Mouse (Mus musculus): ENCODE results near the gene 1110057P08Rik. TPM values are rescaled to one million over a fixed set of nuclear protein-coding genes. Genes with fewer than 3 reads are reported as not detected.
"Not testable (repeated sequence)": the region's sequence is repeated elsewhere in the genome, so short reads cannot be mapped to it uniquely, and the experiment has no call there.

The 1110057P08Rik gene
- total RNA-seq (2021) = not detected

DNA sequence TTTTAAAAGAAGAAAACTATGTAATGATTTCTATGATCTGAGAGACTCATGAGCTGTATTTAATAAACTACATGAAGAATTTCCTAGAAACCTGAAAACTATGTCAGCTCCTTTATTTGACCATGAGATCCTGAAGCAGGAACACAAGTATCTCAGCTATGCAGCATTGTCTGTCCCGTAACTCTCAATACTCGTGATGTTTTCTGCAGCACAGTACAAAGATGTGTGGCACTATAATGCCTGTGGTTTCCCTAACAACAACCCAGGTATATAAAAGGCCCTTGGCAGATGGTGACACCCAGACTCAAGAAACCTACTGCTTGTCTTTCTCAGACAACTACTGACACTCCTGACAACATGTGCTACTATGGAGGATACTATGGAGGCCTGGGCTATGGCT, at the start of gene 1110057P08Rik:
Gene 1110057P08Rik, plus strand, starts transcription at position 301 of the 400 bp plus-strand sequence.
- intact Hi-C loops (cut with DNase I) = no loop called here
- DNase-seq (ENCODE audit: extremely low spot score in 1 of 2, low spot score in 2 of 2) = no peak

GRCm38 (mm10) chr16:89140551-89140950, 34.0 kb upstream of the 1110057P08Rik start, which contains the start of gene Gm6358:
Gene Gm6358, plus strand, starts transcription at chr16:89140851.
- DNase-seq (ENCODE audit: extremely low spot score in 1 of 2, low spot score in 2 of 2) = no peak
- intact Hi-C loops (cut with DNase I) = no loop called here

DNA sequence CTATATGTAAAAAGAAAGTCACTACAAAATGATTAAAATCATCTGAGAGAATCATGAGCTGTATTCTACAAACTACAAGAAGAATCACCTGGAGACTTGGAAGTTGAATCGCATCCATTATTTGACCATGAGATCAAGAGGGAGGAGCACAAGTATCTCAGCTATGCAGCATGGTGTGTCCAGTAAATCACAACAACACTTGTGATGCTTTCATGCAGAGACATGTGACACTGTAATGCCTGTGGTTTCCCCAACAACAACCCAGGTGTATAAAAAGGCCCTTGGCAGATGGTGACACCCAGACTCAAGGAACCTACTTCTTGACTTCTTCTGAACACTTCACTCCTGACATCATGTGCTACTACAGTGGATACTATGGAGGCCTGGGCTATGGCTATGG, 23.7 kb upstream of the 1110057P08Rik start, which contains the start of gene Gm10061:
Gene Gm10061, plus strand, starts transcription at position 301 of the 400 bp plus-strand sequence.
- DNase-seq (ENCODE audit: extremely low spot score in 1 of 2, low spot score in 2 of 2) = no peak
- intact Hi-C loops (cut with DNase I) = no loop called here

- intact Hi-C loops (cut with DNase I) = no loop called here
Measured at GRCm38 (mm10) chr16:89157652-89158051, 16.9 kb upstream of the 1110057P08Rik start, which contains the start of gene Gm9789. Gene Gm9789, plus strand, starts transcription at chr16:89157952.

GRCm38 (mm10) chr16:89169190-89169589, 5.3 kb upstream of the 1110057P08Rik start, which contains the start of gene Gm7735:
Gene Gm7735, plus strand, starts transcription at chr16:89169490.
- DNase-seq (ENCODE audit: extremely low spot score in 1 of 2, low spot score in 2 of 2); intact Hi-C loops (cut with DNase I): not testable (repeated sequence)

More at GRCm38 (mm10) chr16:89157652-89158051, 16.9 kb upstream of the 1110057P08Rik start, which contains the start of gene Gm9789:
- DNase-seq (ENCODE audit: extremely low spot score in 1 of 2, low spot score in 2 of 2) = no peak

DNA sequence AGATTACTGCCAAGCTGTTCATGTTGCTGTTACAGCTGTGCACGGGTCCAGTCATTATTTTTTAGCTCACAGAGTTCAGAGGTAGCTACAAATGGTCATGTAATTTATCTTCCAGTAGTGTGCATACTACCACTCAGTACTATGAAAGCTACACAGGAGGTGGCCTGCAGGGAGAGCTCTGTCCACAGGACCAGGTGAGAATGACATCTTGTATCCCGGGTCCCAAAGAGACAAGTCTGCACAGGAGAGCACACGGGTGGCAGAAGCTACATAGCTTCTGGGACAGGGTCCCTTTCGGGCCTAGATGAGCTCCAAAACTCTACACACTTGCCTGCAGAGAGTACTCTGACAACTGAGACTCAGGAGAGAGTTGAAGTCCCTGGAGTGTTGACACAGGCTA, 14.1 kb downstream of the 1110057P08Rik start:
- intact Hi-C loops (cut with DNase I) = no loop called here
- no peak for DNase-seq (ENCODE audit: extremely low spot score in 1 of 2, low spot score in 2 of 2)

DNA sequence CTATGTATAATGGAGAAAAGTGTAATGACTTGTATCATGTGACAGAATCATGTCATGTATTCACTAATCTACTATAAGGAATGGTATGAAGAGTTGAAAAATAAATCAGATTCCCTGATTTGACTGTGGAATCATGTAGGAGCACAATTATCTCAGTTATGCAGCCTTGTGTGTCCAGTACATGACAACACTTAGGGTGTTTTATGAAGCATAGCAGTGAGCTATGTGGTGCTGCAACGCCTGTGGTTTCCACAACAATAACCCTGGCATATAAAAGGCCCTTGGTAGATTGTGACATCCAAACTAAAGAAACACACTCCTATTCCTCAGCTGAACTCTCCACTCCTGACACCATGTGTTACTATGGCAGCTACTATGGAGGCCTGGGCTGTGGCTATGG, 31.0 kb downstream of the 1110057P08Rik start, which contains the start of gene Krtap20-2:
Gene Krtap20-2, plus strand, starts transcription at position 301 of the 400 bp plus-strand sequence.
- intact Hi-C loops (cut with DNase I) = no loop called here
- no peak for DNase-seq (ENCODE audit: extremely low spot score in 1 of 2, low spot score in 2 of 2)

Other genes with a start within 250 kb of the 1110057P08Rik start
- gene Krtap19-9b, start 242.5 kb upstream of the 1110057P08Rik start, total RNA-seq (2021) = not detected
- not detected for gene Krtap16-3, start 211.9 kb upstream of the 1110057P08Rik start, total RNA-seq (2021)
- gene Krtap22-2, start 164.0 kb upstream of the 1110057P08Rik start, total RNA-seq (2021) = not detected
- gene Gm10229, start 159.5 kb upstream of the 1110057P08Rik start, total RNA-seq (2021) = not detected
- gene Krtap6-1, start 143.0 kb upstream of the 1110057P08Rik start, total RNA-seq (2021) = not detected
- gene Gm10228, start 133.3 kb upstream of the 1110057P08Rik start, total RNA-seq (2021) = not detected
- not detected for gene Krtap6-5, start 126.9 kb upstream of the 1110057P08Rik start, total RNA-seq (2021)
- gene 1110025L11Rik, start 110.7 kb upstream of the 1110057P08Rik start, total RNA-seq (2021) = not detected
- gene Krtap6-3, start 90.7 kb upstream of the 1110057P08Rik start, total RNA-seq (2021) = not detected
- not detected for gene Gm6358, start 33.9 kb upstream of the 1110057P08Rik start, total RNA-seq (2021)
- gene Gm10061, start 23.6 kb upstream of the 1110057P08Rik start, total RNA-seq (2021) = not detected
- gene Gm9789, start 16.8 kb upstream of the 1110057P08Rik start, total RNA-seq (2021) = not detected
- gene Gm7735, start 5.2 kb upstream of the 1110057P08Rik start, total RNA-seq (2021) = not detected
- gene Krtap20-2, start 31.1 kb downstream of the 1110057P08Rik start, total RNA-seq (2021) = not detected
- not detected for gene Krtap21-1, start 229.1 kb downstream of the 1110057P08Rik start, total RNA-seq (2021)
- not detected for gene Krtap6-2, start 245.4 kb downstream of the 1110057P08Rik start, total RNA-seq (2021)